Mouse (Mus musculus) forebrain, postnatal 0 days (tissue): ENCODE measurements at regions not wholly inside any gene's neighbourhood (a gene's known extent, or its start where the extent isn't known, plus 50 kb on each side); places are given as distances from the start of the nearest gene placed in this dataset.

Source experiments
- ATAC-seq: fragments of 200-750 bp; cut with Nextera tagmentation; 2 replicates; pipeline ENCODE4 v1.8.0; 2017; ENCODE audit warnings: mild to moderate bottlenecking, moderate library complexity
- DNase-seq: peaks from one replicate; pipeline ENCODE4 v3.0.0-alpha.2; 2015
- H3K27ac ChIP-seq: fragments of 300-500 bp; sonication (generic); 2 replicates; pipeline ENCODE4 v1.5.1; 2014; ENCODE audit warnings: low read depth, mild to moderate bottlenecking, antibody characterized with exemption, low read length, moderate library complexity, mixed read lengths
- H3K27me3 ChIP-seq: fragments of 300-500 bp; sonication (generic); 2 replicates; pipeline ENCODE4 v1.6.1; 2014; ENCODE audit warnings: mild to moderate bottlenecking, low read length, mixed read lengths; ENCODE audit not compliant: insufficient read depth
- H3K36me3 ChIP-seq: fragments of 300-500 bp; sonication (generic); 2 replicates; pipeline ENCODE4 v1.6.1; 2014; ENCODE audit warnings: mild to moderate bottlenecking, moderate library complexity; ENCODE audit not compliant: insufficient read depth
- H3K4me1 ChIP-seq: fragments of 300-500 bp; sonication (generic); 2 replicates; pipeline ENCODE4 v1.6.1; 2014; ENCODE audit warnings: antibody characterized with exemption; ENCODE audit not compliant: insufficient read depth
- H3K4me2 ChIP-seq: fragments of 300-500 bp; sonication (generic); 2 replicates; pipeline ENCODE4 v1.6.1; 2014; ENCODE audit warnings: low read depth, mild to moderate bottlenecking, moderate library complexity
- H3K4me3 ChIP-seq: fragments of 300-500 bp; sonication (generic); 2 replicates; pipeline ENCODE4 v1.5.1; 2014; ENCODE audit warnings: low read depth, low read length, mixed read lengths
- H3K9ac ChIP-seq: fragments of 300-500 bp; sonication (generic); 2 replicates; pipeline ENCODE4 v1.6.1; 2014; ENCODE audit warnings: mild to moderate bottlenecking
- H3K9me3 ChIP-seq: fragments of 300-500 bp; sonication (generic); 2 replicates; pipeline ENCODE4 v1.6.1; 2016; ENCODE audit warnings: low read length
- CTCF ChIP-seq: sonication (generic); IDR thresholded peaks from 2 replicates; pipeline ENCODE4 v1.5.1; 2016; ENCODE audit warnings: antibody characterized with exemption, control low read depth, low read depth
- WGBS: fragments of 180-500 bp; shearing (Covaris S2); extraction: QIAGEN DNeasy Blood & Tissue Kit; methylation state at CpG from one replicate; pipeline ENCODE4 v1.1.7; 2014; 5-methylcytosine and 5-hydroxymethylcytosine counted together

GRCm38 (mm10) chr15:11524337-11525106 is 125.1 kb upstream of the Tars start:
- WGBS: 90% methylated on average over 5 of the region's 5 CpGs
- H3K4me2 ChIP-seq: no peak overlapping the region
- no peak overlapping the region for H3K27ac ChIP-seq
- no peaks in the 10 kb centered on the region for H3K36me3 ChIP-seq
- no peaks in the 10 kb centered on the region for H3K27me3 ChIP-seq
- H3K9ac ChIP-seq: no peak overlapping the region
- TF ChIP-seq CTCF: no peak
- H3K9me3 ChIP-seq: no peaks in the 10 kb centered on the region
- H3K4me1 ChIP-seq: no peaks in the 10 kb centered on the region
- DNase-seq (no peak), ATAC-seq (no peak)
- H3K4me3 ChIP-seq: no peak overlapping the region

DNA sequence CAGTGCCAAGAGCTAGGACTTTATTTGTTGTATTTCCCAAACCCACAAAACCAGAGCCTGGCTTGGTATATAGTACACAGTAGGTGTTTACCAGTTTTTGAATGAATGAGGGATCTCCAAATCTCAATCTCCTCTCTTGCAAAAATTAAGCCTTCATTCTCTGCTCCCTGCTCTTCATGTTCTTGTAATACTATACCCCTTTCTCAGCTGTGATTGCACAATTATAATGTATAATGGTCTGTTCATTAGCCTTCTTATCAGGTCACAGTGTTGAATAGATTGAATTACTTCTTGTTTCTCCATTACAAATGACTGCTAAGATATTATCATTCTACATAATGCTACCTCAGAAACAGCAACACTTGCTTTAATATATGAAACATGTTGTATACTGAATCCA is 119.1 kb upstream of the Tars start:
- H3K4me3 ChIP-seq: no peak overlapping the region
- DNase-seq (no peak), ATAC-seq (no peak)
- TF ChIP-seq CTCF: no peak
- H3K4me2 ChIP-seq: no peak overlapping the region
- H3K27me3 ChIP-seq: no peaks in the 10 kb centered on the region
- no peaks in the 10 kb centered on the region for H3K4me1 ChIP-seq
- no peak overlapping the region for H3K9ac ChIP-seq
- H3K36me3 ChIP-seq: no peaks in the 10 kb centered on the region
- H3K9me3 ChIP-seq: no peaks in the 10 kb centered on the region
- H3K27ac ChIP-seq: no peak overlapping the region

- Histone ChIP-seq H3K4me1 (no peaks in the 10 kb centered on the region), H3K4me3 (no peak overlapping the region), H3K36me3 (no peaks in the 10 kb centered on the region), H3K27me3 (no peaks in the 10 kb centered on the region), H3K4me2 (no peak overlapping the region), H3K9ac (no peak overlapping the region), H3K9me3 (no peaks in the 10 kb centered on the region), H3K27ac (no peak overlapping the region)
- WGBS: 75% methylated on average over 3 of the region's 3 CpGs
- ATAC-seq (no peak), DNase-seq (no peak)
- no peak for TF ChIP-seq CTCF
These were observed 118.4 kb upstream of the Tars start for GRCm38 (mm10) chr15:11517892-11518291.

DNA sequence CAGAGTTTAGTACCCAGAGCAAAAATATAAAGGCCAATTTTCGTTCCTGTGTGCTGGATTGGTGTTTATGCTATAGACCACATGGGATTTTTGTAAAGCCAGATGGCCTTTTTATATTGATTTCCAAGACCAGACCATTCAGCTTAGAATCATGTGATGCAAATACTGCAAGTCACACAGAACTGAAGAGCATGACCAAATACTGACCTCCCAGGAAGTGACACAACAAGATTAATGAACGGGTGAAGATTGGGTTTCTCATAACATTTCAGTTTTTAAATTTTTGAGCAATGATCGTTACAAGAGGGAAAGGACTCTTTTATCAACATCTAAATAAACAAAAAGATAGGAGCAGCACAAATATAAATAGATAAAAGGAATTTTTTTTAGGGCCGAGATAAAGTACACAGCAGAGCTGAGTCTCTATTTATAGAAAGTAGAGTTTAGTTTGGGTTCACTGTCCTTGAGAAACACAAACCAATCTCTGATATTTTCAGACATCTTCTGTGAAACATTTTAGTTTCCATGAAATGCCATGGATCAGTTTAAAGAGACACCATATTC is 105.7 kb upstream of the Tars start:
- H3K4me2 ChIP-seq: no peak overlapping the region
- H3K4me1 ChIP-seq: no peaks in the 10 kb centered on the region
- no peaks in the 10 kb centered on the region for H3K27me3 ChIP-seq
- H3K4me3 ChIP-seq: no peak overlapping the region
- no peaks in the 10 kb centered on the region for H3K36me3 ChIP-seq
- ATAC-seq: no peak
- no peak for DNase-seq
- 83% methylated on average over 4 of the region's 4 CpGs for WGBS
- no peak overlapping the region for H3K27ac ChIP-seq
- H3K9me3 ChIP-seq: no peaks in the 10 kb centered on the region
- H3K9ac ChIP-seq: no peak overlapping the region
- TF ChIP-seq CTCF: no peak

DNA sequence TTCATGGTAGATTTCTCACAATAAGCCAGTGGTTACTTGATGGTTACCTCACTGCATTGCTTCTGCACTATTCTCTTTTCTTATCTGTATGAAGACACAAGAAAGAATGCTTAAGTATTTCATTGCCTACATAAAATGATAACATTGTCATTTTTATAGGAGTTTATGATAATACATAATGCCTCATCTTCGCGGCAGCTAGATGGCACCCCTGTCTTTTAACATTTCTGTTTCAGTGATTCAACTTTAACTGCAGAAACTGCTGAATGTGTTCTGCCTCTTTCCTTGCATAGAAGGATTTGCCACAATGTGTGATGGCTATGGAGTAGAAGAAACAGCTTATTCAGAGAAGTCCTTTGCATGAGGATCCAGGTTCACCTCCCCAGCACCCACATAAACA is 97.0 kb upstream of the Tars start:
- TF ChIP-seq CTCF: peak; percentile 42
- WGBS: 92% methylated on average over 2 of the region's 2 CpGs
- ATAC-seq: no peak

DNA sequence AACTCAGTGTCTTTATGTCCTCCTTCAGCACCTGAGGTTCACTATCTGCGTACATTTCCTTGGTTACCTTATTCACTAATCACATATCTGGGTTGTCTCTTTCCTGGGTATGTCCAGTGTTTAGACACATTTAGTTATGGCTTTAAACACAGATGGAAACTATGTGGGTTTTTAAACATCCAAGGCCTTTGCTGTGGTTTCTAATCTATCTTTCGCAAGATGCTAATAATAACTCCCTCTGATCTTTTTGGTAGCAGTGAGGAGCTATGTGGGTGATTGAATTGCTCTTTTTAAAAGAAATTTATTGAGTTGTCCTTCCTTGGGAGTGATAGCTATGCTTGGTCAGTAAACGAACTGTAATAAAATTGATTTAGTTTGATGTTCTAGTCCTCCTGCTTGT is 89.7 kb upstream of the Tars start:
- Histone ChIP-seq H3K9ac (no peak overlapping the region), H3K9me3 (no peaks in the 10 kb centered on the region), H3K36me3 (no peaks in the 10 kb centered on the region), H3K27me3 (no peaks in the 10 kb centered on the region), H3K4me2 (no peak overlapping the region), H3K4me1 (no peaks in the 10 kb centered on the region), H3K27ac (no peak overlapping the region), H3K4me3 (no peak overlapping the region)
- DNase-seq: no peak
- no peak for TF ChIP-seq CTCF
- WGBS: 92% methylated on average over 3 of the region's 3 CpGs
- ATAC-seq: no peak

More for the DNA sequence above, 97.0 kb upstream of the Tars start:
- Histone ChIP-seq H3K36me3 (no peaks in the 10 kb centered on the region), H3K4me3 (no peak overlapping the region), H3K27me3 (no peaks in the 10 kb centered on the region), H3K4me2 (no peak overlapping the region), H3K4me1 (no peaks in the 10 kb centered on the region), H3K9me3 (no peaks in the 10 kb centered on the region), H3K27ac (no peak overlapping the region), H3K9ac (no peak overlapping the region)
- DNase-seq: peak; percentile 27

DNA sequence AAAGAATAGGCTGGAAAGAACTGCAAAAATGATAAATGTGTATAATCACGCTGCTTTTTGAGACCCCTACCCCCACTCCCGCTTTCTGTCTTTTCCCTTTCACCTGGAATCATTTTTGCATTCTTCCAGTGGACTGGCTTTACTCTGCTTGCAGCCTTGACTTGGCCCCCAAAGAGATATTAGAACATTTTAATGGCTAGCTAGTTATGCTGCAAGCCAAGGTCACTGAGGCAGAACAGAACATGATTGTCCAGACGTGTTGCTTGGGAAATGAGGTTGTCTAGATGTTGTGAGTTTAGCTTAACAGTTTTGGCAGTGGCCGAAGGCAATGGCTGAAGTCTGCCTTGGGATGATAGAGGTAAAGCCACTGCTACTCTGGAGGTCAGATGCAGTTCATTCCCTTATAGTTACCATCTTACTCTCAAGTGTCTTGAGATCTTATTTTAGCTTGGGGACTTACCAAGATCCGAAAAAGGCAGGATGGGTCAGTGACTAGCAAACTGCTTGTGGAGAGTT is 87.9 kb upstream of the Tars start:
- TF ChIP-seq CTCF: no peak
- no peaks in the 10 kb centered on the region for H3K36me3 ChIP-seq
- H3K9me3 ChIP-seq: no peaks in the 10 kb centered on the region
- no peak for ATAC-seq
- no peaks in the 10 kb centered on the region for H3K27me3 ChIP-seq
- H3K4me1 ChIP-seq: no peaks in the 10 kb centered on the region
- DNase-seq: no peak
- H3K27ac ChIP-seq: no peak overlapping the region
- H3K4me2 ChIP-seq: no peak overlapping the region
- WGBS: 86% methylated on average over 5 of the region's 5 CpGs
- H3K9ac ChIP-seq: no peak overlapping the region
- H3K4me3 ChIP-seq: no peak overlapping the region
